Mouse (Mus musculus) cerebellum, postnatal 36 days (tissue): ENCODE measurements around the gene Hnrnpu.
A peak's percentile ranks its signal among the peaks of the same experiment; 100 is the strongest.
"Not testable (repeated sequence)": the region's sequence is repeated elsewhere in the genome, so short reads cannot be mapped to it uniquely, and the experiment has no call there.

ENCODE experiments used
- DNase-seq, 2 experiments: peaks; one replicate each; pipeline ENCODE4 v3.0.0; 2021 to 2022; ENCODE audit warnings: mixed read lengths in 2 of 2

Hnrnpu gene

GRCm38 (mm10) chr1:178309487-178309886 is 28.1 kb downstream of the Hnrnpu start:
- DNase-seq: no peak

DNA sequence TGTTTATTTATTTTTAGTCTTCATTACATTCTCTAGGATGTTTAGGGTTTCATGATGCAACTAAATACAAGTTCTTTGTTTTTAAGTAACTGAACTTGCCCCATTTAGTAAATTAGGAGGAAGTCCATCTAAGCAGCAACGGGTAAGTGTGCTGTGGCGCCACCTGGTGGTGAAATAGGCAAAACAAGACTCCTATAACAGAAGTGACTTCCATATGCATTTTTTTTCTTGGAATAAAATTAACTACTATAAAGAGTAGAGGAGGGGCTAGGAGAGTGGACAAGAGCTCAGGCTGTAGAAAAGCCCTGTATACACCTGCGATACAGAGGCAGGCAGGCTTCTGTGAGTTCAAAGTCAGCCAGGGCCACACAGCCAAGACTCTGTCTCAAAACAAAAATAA is 34.2 kb downstream of the Hnrnpu start:
- peak; percentile 74 to 77 for DNase-seq

DNA sequence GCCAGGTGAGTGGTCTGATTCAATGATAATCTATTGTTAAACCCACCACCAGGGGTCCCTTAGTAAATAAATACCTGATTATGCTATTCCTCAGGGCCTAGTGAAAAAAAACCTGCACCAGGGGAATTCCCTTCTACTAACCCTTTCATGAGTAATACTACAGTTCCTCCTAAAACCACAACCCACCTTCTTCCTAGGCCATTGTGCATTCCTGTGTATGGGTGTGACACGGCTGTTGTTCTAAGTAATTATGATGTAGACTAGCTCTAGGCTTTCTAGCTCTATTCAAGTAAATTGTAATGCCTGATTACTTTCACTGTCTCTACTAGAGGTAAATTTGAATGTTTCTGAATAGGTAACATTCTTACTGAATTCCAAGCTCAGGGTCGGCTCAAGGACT is 36.3 kb downstream of the Hnrnpu start:
- DNase-seq: not testable (repeated sequence)

GRCm38 (mm10) chr1:178294051-178294450 is 43.5 kb downstream of the Hnrnpu start:
- DNase-seq: no peak

DNA sequence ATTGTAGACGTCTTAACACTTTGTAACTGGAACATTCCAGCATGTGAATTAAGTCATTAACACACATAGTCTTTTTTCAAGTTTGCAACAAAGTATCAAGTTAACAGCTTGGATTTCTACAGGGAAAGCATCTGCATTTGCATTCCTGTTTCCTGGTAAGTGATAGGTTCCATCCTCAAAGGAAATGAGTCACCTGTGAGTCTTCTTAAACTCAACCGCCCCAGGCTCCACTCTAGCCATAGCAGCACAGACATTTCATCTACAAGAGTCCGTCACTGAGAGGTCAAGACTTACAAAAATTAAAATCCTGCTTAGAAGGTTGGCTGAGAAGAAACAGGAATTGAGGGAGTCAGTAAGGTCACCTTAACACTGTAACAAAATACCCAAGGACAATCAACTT is 45.9 kb downstream of the Hnrnpu start:
- no peak for DNase-seq

- DNase-seq: no peak
Observed at GRCm38 (mm10) chr1:178287601-178288176, 49.9 kb downstream of the Hnrnpu start.

DNA sequence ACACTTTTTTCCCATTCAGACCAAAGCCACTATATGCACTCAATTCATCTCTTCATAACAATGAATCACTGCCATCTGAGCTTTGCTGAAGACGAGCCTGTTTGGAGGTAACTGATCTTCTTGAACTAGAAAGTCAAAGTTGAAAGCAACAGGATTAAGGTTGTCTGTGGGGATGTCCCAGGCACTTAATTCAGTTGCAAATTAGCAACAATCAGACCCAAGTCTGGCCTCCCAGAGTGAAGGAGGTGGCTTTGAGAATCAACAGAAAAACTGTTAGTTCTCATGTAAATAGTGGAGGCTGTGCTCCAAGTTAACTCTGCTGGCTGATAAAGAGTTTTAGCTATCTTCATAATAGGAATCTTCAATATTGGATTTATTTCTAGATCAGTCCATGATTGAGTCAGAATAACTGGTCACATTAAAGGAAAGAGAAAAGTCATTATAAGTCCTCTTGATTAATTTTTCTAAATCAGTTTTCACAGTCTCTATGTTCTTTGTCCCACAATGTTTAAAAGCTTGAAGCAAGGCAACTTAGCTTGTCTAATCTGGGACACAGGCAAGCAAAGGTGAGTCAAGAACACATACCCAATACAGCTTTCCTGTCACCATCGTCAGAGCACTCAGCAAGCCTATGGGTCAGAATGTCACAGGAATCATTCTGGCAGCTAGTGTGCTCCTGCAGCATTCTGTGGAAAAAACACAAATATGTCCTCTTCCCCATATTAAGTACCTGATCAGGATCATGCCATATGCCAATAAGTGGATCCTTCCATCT is 53.5 kb downstream of the Hnrnpu start:
- DNase-seq: no peak

DNA sequence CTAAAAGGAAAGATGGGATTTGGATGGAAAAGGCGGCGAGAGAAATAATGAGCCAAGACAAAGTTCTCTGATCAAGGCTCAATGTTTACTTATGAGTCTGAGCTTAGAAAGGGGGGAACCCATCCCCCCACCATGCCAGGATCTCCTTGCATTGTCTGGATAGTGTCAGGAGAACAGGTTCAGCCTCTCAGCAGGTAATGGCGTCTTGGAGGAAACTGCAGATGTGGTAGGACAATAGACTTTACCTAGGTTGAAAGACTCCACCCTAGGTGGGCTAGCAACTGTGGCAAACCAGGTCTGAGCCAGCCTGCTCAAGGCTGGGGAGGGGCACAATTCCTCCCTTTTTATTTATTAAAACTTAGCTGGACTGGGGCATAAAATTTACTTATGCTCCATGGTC is 54.3 kb downstream of the Hnrnpu start:
- not testable (repeated sequence) for DNase-seq

- DNase-seq: peak; percentile 70 to 71
Observed at GRCm38 (mm10) chr1:178276054-178276911, 61.3 kb downstream of the Hnrnpu start.

GRCm38 (mm10) chr1:178275738-178276053 is 61.9 kb downstream of the Hnrnpu start:
- no peak for DNase-seq

DNA sequence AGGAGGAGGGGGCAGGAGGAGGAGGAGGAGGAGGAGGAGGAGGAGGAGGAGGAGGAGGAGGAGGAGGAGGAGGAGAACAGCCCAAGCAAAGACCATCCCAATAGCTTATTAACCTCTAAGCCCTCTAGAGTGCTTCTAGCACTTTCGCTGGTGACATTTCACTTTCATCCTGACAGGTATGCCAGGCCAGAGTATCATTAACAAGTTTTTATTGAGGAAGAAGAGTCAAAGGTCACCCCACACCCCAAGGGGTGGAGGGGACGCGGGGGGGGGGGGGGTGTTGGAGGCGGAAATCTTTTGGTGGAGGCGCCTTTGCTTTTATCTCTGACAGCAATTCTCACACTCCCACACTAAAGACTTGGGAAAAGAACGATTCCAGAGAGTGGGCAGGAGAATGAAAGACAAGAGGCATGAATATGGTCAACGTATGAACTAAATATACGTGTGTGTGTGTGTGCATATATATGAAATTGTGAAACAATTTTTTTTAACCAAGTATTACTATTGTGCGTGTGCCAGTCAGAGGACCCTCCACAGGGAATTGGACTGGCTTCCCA is 62.3 kb downstream of the Hnrnpu start:
- DNase-seq: no peak
